Mouse (Mus musculus) liver, adult 2 months (tissue): Measurements from ENCODE around the gene Ppa1.

Experiments
- CTCF ChIP-seq: fragments of 200-500 bp; IDR thresholded peaks from 2 replicates; pipeline ENCODE4 v1.5.1; 2011; ENCODE audit warnings: low read depth, low read length, control low read depth
- POLR2A ChIP-seq: fragments of 200-500 bp; IDR thresholded peaks from 2 replicates; pipeline ENCODE4 v1.6.1; 2011; ENCODE audit warnings: low read length, control low read depth; ENCODE audit not compliant: insufficient read depth; ENCODE audit errors: extremely low read depth

- TF ChIP-seq CTCF, result no peak
- TF ChIP-seq POLR2A, result no peak
Observed at GRCm38 (mm10) chr10:61706412-61707375, 58.3 kb downstream of the Ppa1 start.
